Mouse (Mus musculus) left cerebral cortex, postnatal 10 days (tissue): Measurements from ENCODE around the gene Gm42791. TPM values are rescaled to one million over a fixed set of nuclear protein-coding genes. Genes with fewer than 3 reads are reported as not detected.

ENCODE experiments used
- DNase-seq, 2 experiments: peaks; one replicate each; pipeline ENCODE4 v3.0.0; 2021 to 2022; ENCODE audit warnings: low spot score in 2 of 2, mixed read lengths in 1 of 2; ENCODE audit errors: extremely low spot score in 1 of 2
- intact Hi-C: fragments of 180-260 bp; cut with DNase I; formaldehyde crosslinking; loops from one replicate; pipeline ENCODE4 v1.15.1; 2025
- total RNA-seq, 2 experiments: library from RNA; stranded (reverse); gene quantifications; 2 replicates each; pipeline ENCODE4 v1.2.3; 2021

Gm42791 gene
- total RNA-seq, 2 experiments from 2014 or later = 6.0 to 18.1 TPM

DNA sequence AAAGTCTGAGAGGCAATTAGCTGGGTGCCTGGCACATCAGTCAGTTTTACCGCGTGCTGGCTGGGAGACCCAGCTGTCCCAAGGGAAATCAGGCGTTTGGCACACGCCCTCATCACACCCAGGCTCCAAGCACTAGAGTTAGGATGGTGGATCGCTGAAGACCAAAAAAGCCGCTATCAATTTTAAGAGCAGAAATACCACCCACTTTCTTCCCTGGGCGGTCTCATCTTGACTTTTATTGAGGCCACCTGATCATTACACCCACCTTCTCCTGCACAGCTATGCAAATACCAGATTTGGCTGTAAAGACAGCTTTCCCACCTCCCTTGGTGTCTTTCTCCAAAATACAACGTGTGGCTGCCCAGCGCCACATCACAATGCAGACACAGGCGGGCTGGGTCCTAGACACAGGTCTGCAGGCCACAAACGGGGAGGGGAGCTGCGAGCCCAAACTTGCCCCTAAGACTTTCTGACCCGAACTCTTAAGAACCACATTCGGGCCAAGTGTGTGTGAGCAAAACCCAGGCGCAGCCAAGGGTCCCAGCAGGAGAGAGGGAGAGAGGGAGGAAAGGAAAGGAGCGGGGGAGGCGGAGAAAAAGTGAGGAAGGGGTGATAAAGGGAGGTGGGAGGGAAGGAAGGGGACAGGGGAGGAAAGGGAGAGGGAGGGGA lies 19.8 kb upstream of the Gm42791 start:
- DNase-seq = no peak

DNA sequence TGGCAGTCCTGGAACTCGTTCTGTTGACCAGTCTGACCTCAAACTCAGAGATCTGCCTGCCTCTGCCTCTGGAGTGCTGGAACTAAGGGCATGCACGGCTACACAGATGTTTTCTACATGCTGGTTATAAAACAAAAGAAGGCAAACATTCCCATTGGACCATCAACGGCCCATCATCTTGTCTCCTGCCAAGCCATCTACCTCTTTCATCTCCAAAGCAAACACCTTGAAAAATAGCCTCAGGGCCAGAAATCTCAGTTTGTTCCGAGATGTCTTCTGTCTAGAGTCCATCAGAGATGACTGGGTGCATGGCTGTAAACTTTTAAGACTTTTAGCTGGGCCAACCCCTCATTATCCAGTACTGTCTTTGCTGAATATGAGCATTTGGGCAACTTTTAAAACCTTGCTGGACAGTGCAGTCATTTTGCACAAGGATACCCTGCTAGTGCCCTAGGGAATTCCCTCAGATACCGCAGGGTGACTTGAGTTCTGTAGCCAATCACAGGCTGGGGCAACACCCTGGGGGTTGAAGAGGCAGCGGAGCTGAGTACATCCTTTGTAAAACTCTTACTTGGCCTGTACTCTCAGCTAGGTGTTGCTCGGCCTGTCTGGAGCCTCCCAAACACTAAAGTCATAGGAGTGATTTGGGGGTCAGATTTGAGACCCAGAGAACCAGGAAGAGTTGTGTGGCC lies 19.0 kb upstream of the Gm42791 start:
- DNase-seq = no peak
- intact Hi-C loops = no loop called here

More for the DNA sequence above, 19.8 kb upstream of the Gm42791 start:
- intact Hi-C loops = no loop called here

DNA sequence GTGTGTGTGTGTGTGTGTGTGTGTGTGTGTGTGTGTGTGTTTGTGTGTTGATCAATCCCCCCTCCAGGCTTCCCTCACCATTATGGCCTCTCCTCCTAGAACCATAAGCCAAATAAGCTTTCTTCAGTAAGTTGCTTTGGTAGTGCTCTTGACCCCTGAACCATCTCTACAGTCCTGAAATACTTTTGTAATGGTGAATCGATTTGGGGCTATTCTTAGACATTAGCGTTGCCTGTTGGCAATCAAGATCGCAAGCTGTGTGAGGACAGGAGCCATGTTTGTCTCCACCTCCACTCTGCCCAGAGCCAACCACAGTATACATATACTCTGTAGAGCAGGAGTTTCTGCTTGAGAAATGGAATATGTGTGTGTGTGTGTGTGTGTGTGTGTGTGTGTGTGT lies 14.2 kb upstream of the Gm42791 start:
- intact Hi-C loops = no loop called here

DNA sequence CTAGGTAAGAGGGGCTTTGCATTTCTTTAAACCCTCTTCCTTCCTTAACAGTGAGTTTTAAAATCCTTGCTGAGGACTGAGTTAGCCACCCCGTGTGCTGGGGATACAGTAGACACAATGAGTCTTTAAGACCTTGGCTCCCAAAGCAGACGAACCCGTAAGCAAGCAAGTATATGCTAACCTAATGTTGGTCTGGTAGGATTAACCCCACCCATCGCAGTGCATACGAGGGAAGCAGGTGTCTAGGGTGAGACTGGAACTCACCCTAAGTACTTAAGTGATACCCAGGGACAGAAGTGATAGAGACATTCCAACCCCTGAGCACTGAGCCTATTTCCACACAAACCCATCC lies 12.3 kb upstream of the Gm42791 start:
- intact Hi-C loops = no loop called here
- no peak for DNase-seq

More for the DNA sequence above, 14.2 kb upstream of the Gm42791 start:
- no peak for DNase-seq

DNA sequence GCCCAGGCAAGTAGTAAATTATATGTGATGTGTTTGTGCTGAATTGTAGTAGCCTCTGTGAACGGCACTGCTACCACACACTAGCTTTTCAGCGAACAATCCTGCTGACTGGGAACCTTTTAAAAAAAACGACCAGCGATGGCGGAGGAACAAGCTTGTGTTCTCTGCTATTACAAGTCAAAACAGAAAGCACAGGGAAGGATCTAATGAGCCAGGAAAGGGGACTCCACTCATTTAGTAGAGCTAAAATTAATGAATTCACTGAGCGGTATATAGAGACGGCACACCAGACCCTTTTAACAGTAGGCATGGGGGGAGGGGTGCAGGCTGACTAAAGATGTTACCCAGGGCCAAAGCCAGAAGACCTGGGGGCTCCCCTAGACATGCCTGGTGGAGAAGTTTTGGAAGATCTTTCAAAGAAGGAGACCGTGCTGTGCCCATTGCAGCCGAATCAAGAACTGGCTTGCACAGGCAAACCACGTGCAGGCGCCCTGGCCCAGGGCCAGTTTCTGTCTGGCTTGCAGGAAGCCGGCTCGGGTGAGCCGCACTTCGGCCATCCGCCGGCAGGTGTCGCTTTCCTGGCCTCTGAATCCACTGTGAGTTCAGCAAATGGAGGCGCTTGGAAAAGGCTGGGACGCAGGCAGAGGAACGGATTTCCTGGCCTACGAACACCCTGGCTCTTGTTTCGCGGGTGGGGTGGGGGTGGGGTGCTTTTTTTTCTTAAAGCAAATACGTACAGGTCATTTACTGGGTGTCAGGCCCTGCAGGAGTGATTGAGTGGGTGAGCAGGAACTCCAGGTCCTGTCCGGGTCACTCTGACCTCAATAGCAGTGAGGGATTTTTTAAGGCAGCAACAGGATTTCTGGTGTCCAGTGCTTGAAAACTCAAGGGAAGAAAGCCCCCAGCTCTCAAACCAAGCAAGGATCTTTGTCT lies 11.7 kb upstream of the Gm42791 start:
- DNase-seq = peak; percentile 99
- intact Hi-C loops = no loop called here

DNA sequence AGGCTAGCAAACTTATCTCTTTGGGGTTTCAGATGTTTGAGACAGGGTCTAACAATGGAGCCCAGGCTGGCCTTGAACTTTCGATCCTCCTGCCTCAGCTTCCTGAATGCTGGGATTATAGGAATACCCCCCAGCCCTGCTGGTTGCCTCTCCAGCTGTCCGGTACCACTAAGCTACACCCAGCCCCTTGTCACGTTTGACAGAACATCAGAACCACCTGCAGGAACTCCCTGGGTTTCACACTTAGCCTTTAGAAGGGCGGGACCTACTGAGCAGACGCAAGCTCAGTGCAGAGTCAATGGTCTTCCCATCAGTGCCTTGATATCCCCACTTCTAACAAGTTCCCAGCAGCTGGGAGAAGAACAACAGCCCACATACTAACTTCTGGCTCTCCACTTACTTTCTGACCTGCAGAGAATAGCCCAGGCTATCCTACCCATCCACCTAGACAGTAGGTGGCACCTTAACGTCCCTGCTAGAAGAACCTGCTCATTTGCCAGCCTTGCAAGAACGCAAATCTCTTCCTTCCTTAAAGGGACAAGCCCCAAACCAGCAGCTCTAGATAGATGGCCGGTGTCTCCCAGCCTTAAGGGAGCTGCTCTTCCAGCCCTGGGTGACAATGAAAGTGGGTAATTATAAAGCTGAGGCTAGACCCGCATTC lies 10.9 kb upstream of the Gm42791 start:
- DNase-seq = no peak
- intact Hi-C loops = no loop called here

DNA sequence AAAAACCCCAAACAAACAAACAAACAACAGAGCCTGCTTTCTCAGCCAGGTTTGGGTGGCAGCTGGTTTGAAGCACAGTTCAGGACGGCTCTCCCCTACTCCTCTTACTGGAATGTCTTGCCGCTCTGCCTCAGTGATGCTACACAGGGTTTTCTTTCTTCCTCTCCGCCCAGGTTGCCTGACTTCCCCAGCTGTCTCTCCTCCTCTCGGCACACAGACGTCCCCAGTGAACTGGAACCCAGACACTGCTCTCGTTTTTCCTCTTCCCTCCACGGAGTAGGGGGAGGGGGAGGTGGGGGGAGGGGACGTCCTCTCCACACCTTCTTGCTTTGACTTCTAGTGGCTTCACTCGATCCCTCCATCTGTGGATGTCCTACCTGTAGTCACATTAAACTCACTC lies 10.1 kb upstream of the Gm42791 start:
- intact Hi-C loops = no loop called here
- DNase-seq = no peak

DNA sequence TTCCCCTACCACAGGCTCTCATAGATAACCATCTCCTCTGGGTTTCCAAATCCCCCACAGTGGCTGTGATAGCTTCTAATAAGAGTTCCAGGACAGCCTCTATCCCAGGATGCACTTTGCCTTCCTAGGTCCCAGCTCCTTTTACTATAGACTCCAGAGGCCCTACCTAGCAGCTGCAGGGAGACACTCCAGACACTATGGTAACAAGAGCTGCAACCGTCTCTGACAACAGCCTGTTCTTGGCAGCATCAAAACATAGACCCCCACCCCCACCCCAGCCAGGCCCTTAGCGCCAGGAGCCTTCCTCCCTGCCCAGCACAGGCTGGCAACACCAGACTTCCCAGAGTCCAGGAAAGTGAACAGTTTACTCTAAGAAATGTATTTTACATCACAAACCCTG lies 8.2 kb upstream of the Gm42791 start:
- intact Hi-C loops = no loop called here
- no peak for DNase-seq

DNA sequence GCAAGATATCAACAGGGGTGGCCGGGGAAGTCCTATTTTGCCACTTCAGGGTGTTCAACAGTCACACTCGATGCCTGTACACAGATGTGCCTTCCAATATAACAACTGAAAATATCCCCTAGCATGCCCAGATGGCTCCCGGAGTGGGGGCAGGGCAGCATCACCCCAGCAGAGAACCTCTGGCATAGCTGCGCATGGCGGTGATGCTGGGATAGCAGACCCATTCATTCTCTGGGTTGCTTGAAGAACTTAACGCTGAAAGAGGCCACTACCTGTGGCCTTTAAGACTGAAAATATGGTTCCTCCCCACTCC lies 7.8 kb upstream of the Gm42791 start:
- no peak for DNase-seq
- intact Hi-C loops = no loop called here

DNA sequence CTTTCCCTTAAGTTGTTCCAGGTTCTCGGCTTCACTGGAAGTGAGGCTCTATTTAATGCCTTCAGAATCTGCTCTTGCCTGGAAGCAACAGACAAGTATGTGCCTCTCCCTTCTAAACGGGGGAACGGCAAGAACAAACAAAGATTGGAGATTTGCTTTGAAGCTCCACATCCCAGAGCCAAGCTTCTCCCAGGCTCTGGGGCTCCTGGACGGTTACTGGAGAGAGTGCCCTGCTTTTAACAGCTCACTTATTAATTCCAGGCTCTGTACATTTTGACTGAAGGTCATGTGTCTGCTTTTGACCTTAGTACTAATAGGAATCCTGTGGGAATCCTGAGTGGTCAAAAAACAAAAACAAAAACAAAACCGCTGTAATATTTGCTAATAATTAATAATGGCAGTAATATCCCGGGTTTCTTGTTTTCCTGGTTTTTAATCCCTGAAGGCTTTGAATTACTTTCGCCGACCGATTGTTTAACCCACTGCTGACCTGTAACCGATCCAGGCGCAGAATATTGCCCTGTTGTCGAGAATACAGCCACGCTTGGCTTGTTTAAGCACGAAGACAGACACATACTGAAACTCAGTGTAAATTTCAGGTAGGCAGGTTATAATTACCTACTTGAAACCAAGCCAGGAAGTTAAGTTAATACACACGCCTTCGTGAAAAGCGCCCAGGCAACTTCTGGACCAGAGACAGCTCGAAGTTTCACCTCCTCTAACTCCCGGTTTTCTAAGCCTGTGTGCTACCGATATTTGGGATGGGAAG lies 7.3 kb upstream of the Gm42791 start:
- intact Hi-C loops = no loop called here
- no peak for DNase-seq

DNA sequence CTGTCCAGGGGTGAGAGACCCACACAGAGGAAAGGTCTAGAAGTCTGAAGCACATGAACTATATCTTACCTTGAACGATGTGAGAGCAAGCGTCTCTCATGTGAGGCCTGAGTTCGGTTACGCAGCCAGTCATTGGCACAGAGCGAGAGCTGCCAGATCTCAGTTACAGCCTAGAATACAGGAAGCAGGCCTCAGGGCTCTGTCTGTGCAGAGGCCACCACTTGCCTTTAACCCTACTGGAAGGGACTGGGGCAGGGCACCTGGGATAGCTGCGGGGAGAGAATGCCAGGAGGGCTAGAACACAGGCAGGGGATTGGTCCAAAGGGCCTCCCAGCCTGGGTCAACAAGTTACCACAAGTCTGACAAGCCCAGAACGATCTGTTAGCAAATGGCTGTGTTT lies 4.9 kb upstream of the Gm42791 start:
- no peak for DNase-seq
- intact Hi-C loops = no loop called here

DNA sequence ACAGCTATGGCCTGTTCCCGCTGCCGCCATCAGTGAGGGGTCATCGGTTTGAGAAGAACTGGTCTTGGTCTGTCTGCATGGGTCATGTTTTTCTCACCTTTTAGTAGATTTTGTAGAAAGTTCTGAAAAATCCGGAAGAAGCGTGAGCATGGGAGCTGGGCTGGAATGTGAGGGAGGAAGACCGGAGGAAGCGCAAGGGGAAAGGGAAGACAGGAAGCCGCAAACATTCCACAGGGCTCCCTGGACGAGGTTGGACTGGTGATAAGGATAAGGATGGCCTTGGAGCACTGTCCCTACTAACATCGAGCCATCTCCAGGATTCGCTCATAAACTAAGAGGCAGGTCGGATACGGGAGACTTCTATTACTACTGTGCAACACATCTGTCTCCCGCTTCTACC lies 3.6 kb upstream of the Gm42791 start:
- DNase-seq = no peak

DNA sequence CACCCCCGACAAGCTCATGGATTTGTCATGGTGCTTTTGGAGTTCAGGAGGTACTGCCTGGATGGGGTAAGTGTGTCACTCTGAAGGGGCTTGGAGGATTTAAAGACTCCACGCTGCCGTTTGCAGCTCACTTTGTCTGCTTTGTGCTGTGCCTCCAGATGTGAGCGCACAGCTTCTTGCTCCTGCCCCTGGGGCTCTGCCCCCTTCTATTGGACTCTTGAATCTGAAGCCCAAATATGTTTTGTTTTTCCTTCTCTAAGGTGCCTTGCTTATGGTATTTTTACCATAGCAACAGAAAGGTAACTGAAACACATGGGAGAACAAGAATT lies 1.7 kb upstream of the Gm42791 start:
- no peak for DNase-seq
- intact Hi-C loops = no loop called here

More for the DNA sequence above, 3.6 kb upstream of the Gm42791 start:
- intact Hi-C loops = no loop called here

DNA sequence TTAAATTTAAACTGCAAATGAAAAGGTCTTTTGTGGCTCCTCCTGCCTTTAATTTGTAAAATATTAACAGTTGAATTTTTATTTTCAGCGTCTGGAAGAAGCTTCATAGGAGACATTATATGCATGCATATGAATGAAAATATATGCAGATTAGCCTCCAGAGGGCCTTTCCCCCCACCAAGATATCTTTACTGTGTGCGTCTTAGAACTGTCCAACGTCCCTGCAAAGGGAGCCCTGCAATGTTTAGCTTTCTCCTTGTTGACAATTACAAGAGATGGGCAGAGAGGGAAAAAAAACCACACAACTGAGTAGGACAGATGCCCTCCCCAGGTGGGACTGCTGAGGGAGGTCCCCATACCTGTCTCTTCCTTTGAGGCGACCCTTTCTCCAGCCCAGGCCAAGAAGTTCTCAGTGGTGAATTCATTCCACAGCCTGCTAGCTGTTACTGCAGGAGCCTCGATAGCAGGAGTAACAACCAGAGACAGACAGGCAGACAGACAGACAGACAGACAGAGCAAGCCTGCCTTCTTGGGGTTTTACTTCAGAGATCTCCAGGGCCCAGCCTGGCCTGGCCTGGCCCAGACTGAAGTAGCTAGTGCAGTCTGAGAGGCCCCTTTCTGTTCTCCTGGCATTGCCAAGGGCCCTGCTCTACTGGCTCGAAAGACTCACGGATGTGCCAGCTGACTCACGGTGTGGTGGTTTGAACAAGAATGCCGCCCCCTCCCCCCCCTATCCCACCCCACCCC lies 1.2 kb upstream of the Gm42791 start:
- intact Hi-C loops = no loop called here
- no peak for DNase-seq

DNA sequence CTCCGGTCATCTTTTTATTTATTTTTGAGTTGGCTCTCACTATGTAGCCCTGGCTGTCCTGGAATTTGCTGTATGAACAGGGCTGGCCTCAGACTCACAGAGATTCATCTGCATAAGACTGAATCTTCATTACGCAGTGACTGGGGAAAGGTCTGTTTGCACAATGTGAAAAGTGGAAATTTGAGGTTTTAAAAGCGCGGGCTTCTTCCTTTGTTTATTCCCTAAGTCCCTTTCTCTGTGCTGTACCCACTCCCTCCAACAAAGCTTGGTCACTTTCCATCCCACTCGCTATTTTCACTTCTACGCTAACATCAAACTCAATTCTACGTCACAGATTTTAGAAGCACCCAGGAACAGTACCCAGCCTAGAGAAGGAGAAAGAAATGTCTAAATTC lies 639 bp downstream of the Gm42791 start:
- intact Hi-C loops = no loop called here
- no peak for DNase-seq

DNA sequence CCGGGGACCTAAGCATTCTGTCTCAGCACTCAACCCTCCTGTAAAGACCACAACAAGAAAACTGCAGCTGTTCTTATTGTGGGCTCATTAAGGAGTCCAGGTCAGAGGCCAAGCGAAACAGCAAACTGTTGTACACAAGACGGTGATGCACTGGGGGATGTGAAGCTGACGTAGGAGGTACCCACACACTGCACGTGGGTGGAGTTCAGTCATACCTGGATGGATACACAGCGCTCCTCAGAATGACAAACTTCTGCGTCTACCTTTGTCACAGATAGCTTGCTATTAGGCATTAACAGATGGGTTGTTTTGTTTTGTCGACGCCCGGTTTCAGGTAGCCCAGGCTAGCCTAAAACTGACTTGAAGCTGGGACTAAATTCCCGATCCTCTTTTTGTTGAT lies 2.3 kb downstream of the Gm42791 start:
- intact Hi-C loops = no loop called here
- no peak for DNase-seq

DNA sequence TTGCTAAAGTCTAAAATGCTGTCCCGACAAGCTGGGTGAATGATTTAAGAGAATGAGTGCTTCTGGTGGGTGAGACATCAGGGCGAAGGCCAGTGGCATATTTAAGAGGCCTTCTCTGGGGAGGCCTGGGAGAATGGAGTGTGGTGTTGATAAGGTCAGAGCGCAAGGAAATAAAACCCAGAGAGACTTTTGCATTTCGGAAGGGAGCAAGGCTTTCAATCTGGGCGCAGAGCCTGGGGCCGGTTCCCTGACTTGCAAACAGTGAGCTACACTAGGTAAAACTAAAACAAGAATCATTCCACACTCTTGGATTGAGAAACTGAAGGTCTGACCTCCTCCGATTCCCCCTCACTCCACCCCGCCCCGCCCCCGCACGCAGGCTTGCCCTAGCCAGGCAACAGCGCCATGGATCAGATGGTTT lies 4.0 kb downstream of the Gm42791 start:
- intact Hi-C loops = no loop called here
- DNase-seq = no peak

DNA sequence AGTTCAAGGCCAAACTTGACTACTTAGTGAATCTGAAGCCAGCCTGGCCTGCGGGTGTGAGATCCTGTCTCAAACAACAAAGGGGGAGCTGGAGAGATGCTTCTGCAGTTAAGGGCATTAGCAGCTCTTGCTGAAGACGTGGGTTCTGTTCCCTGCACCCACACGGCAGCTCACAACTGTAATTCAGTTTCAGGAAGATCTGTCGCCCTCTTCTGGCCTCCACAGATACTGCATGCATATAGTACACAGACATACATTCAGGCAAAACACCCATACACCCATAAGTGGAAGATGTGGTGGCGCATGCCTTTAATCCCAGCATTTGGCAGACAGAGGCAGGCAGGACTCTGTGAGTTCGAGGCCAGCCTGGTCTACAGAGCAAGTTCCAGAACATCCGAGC lies 5.5 kb downstream of the Gm42791 start:
- intact Hi-C loops = no loop called here
- DNase-seq = no peak
